Mouse (Mus musculus): ENCODE measurements around the gene Carmil3. TPM values are rescaled to one million over a fixed set of nuclear protein-coding genes. Genes with fewer than 3 reads are reported as not detected.

Carmil3 gene
- polyA plus RNA-seq, 1 experiment = 9.9 TPM

- Histone ChIP-seq H3K4me1 (ENCODE audit: control insufficient read depth, insufficient read depth, low read length) (peaks cover 3% of the 10 kb centered on the region), H3K27ac (ENCODE audit: insufficient read depth, low read length) (no peak overlapping the region), H3K36me3 (ENCODE audit: control insufficient read depth, insufficient read depth, low read length, poor library complexity, severe bottlenecking) (no peaks in the 10 kb centered on the region), H3K9me3 (replicated peaks; ENCODE audit: control insufficient read depth, insufficient read depth, low read length, poor library complexity, severe bottlenecking) (no peaks in the 10 kb centered on the region), H3K27me3 (ENCODE audit: control insufficient read depth, insufficient read depth, low read length, poor library complexity, severe bottlenecking) (no peaks in the 10 kb centered on the region), H3K9ac (ENCODE audit: low read depth, poor library complexity, severe bottlenecking) (no peak overlapping the region), H3K4me3 (ENCODE audit: low read depth, low read length) (no peak overlapping the region)
- TF ChIP-seq CTCF (IDR thresholded peaks at IDR 0.05; ENCODE audit: low read depth, low read length) (no peak), POLR2A (IDR thresholded peaks at IDR 0.05; ENCODE audit: insufficient read depth, low read length) (no peak), EP300 (IDR thresholded peaks at IDR 0.05; ENCODE audit: insufficient read depth, low read depth, low read length) (no peak)
Measured at GRCm38 (mm10) chr14:55461757-55462156, 28.7 kb upstream of the Carmil3 start.

GRCm38 (mm10) chr14:55466481-55466880, 24.0 kb upstream of the Carmil3 start:
- Histone ChIP-seq H3K4me3 (ENCODE audit: low read depth, low read length) (no peak overlapping the region), H3K36me3 (ENCODE audit: control insufficient read depth, insufficient read depth, low read length, poor library complexity, severe bottlenecking) (no peaks in the 10 kb centered on the region), H3K4me1 (ENCODE audit: control insufficient read depth, insufficient read depth, low read length) (peaks cover 1% of the 10 kb centered on the region), H3K27ac (ENCODE audit: insufficient read depth, low read length) (no peak overlapping the region), H3K27me3 (ENCODE audit: control insufficient read depth, insufficient read depth, low read length, poor library complexity, severe bottlenecking) (no peaks in the 10 kb centered on the region), H3K9me3 (replicated peaks; ENCODE audit: control insufficient read depth, insufficient read depth, low read length, poor library complexity, severe bottlenecking) (no peaks in the 10 kb centered on the region), H3K9ac (ENCODE audit: low read depth, poor library complexity, severe bottlenecking) (no peak overlapping the region)
- TF ChIP-seq CTCF (IDR thresholded peaks at IDR 0.05; ENCODE audit: low read depth, low read length) (no peak), EP300 (IDR thresholded peaks at IDR 0.05; ENCODE audit: insufficient read depth, low read depth, low read length) (no peak), POLR2A (IDR thresholded peaks at IDR 0.05; ENCODE audit: insufficient read depth, low read length) (no peak)

GRCm38 (mm10) chr14:55467108-55467507, 23.3 kb upstream of the Carmil3 start:
- Histone ChIP-seq H3K27ac (ENCODE audit: insufficient read depth, low read length) (no peak overlapping the region), H3K4me1 (ENCODE audit: control insufficient read depth, insufficient read depth, low read length) (peaks cover 5% of the 10 kb centered on the region), H3K9ac (ENCODE audit: low read depth, poor library complexity, severe bottlenecking) (no peak overlapping the region), H3K36me3 (ENCODE audit: control insufficient read depth, insufficient read depth, low read length, poor library complexity, severe bottlenecking) (no peaks in the 10 kb centered on the region), H3K4me3 (ENCODE audit: low read depth, low read length) (no peak overlapping the region), H3K9me3 (replicated peaks; ENCODE audit: control insufficient read depth, insufficient read depth, low read length, poor library complexity, severe bottlenecking) (no peaks in the 10 kb centered on the region), H3K27me3 (ENCODE audit: control insufficient read depth, insufficient read depth, low read length, poor library complexity, severe bottlenecking) (no peaks in the 10 kb centered on the region)
- TF ChIP-seq EP300 (IDR thresholded peaks at IDR 0.05; ENCODE audit: insufficient read depth, low read depth, low read length) (no peak), CTCF (IDR thresholded peaks at IDR 0.05; ENCODE audit: low read depth, low read length) (no peak), POLR2A (IDR thresholded peaks at IDR 0.05; ENCODE audit: insufficient read depth, low read length) (no peak)

GRCm38 (mm10) chr14:55468301-55468741, 22.1 kb upstream of the Carmil3 start:
- no peak overlapping the region for H3K9ac ChIP-seq (ENCODE audit: low read depth, poor library complexity, severe bottlenecking)
- no peaks in the 10 kb centered on the region for H3K9me3 ChIP-seq (replicated peaks; ENCODE audit: control insufficient read depth, insufficient read depth, low read length, poor library complexity, severe bottlenecking)
- no peaks in the 10 kb centered on the region for H3K27me3 ChIP-seq (ENCODE audit: control insufficient read depth, insufficient read depth, low read length, poor library complexity, severe bottlenecking)
- TF ChIP-seq EP300 (IDR thresholded peaks at IDR 0.05; ENCODE audit: insufficient read depth, low read depth, low read length) (no peak), CTCF (IDR thresholded peaks at IDR 0.05; ENCODE audit: low read depth, low read length) (no peak), POLR2A (IDR thresholded peaks at IDR 0.05; ENCODE audit: insufficient read depth, low read length) (no peak)
- H3K4me3 ChIP-seq (ENCODE audit: low read depth, low read length) = no peak overlapping the region
- no peak overlapping the region for H3K27ac ChIP-seq (ENCODE audit: insufficient read depth, low read length)
- no peaks in the 10 kb centered on the region for H3K36me3 ChIP-seq (ENCODE audit: control insufficient read depth, insufficient read depth, low read length, poor library complexity, severe bottlenecking)
- peaks cover 5% of the 10 kb centered on the region for H3K4me1 ChIP-seq (ENCODE audit: control insufficient read depth, insufficient read depth, low read length)

GRCm38 (mm10) chr14:55469041-55469440, 21.4 kb upstream of the Carmil3 start:
- TF ChIP-seq POLR2A (IDR thresholded peaks at IDR 0.05; ENCODE audit: insufficient read depth, low read length) (no peak), CTCF (IDR thresholded peaks at IDR 0.05; ENCODE audit: low read depth, low read length) (no peak), EP300 (IDR thresholded peaks at IDR 0.05; ENCODE audit: insufficient read depth, low read depth, low read length) (no peak)
- H3K4me3 ChIP-seq (ENCODE audit: low read depth, low read length) = no peak overlapping the region
- H3K9me3 ChIP-seq (replicated peaks; ENCODE audit: control insufficient read depth, insufficient read depth, low read length, poor library complexity, severe bottlenecking) = no peaks in the 10 kb centered on the region
- H3K36me3 ChIP-seq (ENCODE audit: control insufficient read depth, insufficient read depth, low read length, poor library complexity, severe bottlenecking) = no peaks in the 10 kb centered on the region
- H3K4me1 ChIP-seq (ENCODE audit: control insufficient read depth, insufficient read depth, low read length) = peaks cover 5% of the 10 kb centered on the region
- H3K27ac ChIP-seq (ENCODE audit: insufficient read depth, low read length) = no peak overlapping the region
- H3K9ac ChIP-seq (ENCODE audit: low read depth, poor library complexity, severe bottlenecking) = no peak overlapping the region
- H3K27me3 ChIP-seq (ENCODE audit: control insufficient read depth, insufficient read depth, low read length, poor library complexity, severe bottlenecking) = no peaks in the 10 kb centered on the region

GRCm38 (mm10) chr14:55469821-55470220, 20.6 kb upstream of the Carmil3 start:
- no peak overlapping the region for H3K9ac ChIP-seq (ENCODE audit: low read depth, poor library complexity, severe bottlenecking)
- peaks cover 5% of the 10 kb centered on the region for H3K4me1 ChIP-seq (ENCODE audit: control insufficient read depth, insufficient read depth, low read length)
- no peaks in the 10 kb centered on the region for H3K9me3 ChIP-seq (replicated peaks; ENCODE audit: control insufficient read depth, insufficient read depth, low read length, poor library complexity, severe bottlenecking)
- H3K27ac ChIP-seq (ENCODE audit: insufficient read depth, low read length) = no peak overlapping the region
- no peaks in the 10 kb centered on the region for H3K27me3 ChIP-seq (ENCODE audit: control insufficient read depth, insufficient read depth, low read length, poor library complexity, severe bottlenecking)
- no peak overlapping the region for H3K4me3 ChIP-seq (ENCODE audit: low read depth, low read length)
- TF ChIP-seq EP300 (IDR thresholded peaks at IDR 0.05; ENCODE audit: insufficient read depth, low read depth, low read length) (no peak), CTCF (IDR thresholded peaks at IDR 0.05; ENCODE audit: low read depth, low read length) (no peak), POLR2A (IDR thresholded peaks at IDR 0.05; ENCODE audit: insufficient read depth, low read length) (no peak)
- H3K36me3 ChIP-seq (ENCODE audit: control insufficient read depth, insufficient read depth, low read length, poor library complexity, severe bottlenecking) = no peaks in the 10 kb centered on the region

Measured in ES-Bruce4 (cell line).